Mouse (Mus musculus) left cerebral cortex, postnatal 14 days (tissue): ENCODE results near the gene Pros1. TPM values are rescaled to one million over a fixed set of nuclear protein-coding genes. Genes with fewer than 3 reads are reported as not detected.

Experiments
- DNase-seq, 2 experiments: peaks; one replicate each; pipeline ENCODE4 v3.0.0; 2021 to 2022; ENCODE audit warnings: low spot score in 2 of 2, mixed read lengths in 1 of 2
- intact Hi-C: fragments of 180-260 bp; cut with DNase I; formaldehyde crosslinking; loops from one replicate; pipeline ENCODE4 v1.15.1; 2025
- microRNA-seq, 2 experiments: library from miRNA; unstranded; fragments of <30 nt; microRNA quantifications; one replicate each; pipeline ENCODE4 v1.2.0; 2022
- total RNA-seq, 2 experiments: library from RNA; stranded (reverse); gene quantifications; 2 replicates each; pipeline ENCODE4 v1.2.3; 2021

Pros1 gene
- total RNA-seq, 2 experiments from 2014 or later = 9.6 to 10.3 TPM

GRCm38 (mm10) chr16:62971673-62972332 lies 117.7 kb downstream of the Pros1 start:
- intact Hi-C loops = no loop called here
- no peak for DNase-seq

GRCm38 (mm10) chr16:62974926-62975325 lies 120.8 kb downstream of the Pros1 start:
- intact Hi-C loops = no loop called here
- DNase-seq = peak in 1 of 2 experiments; percentile 29

Small RNA genes within 50 kb of the gene (microRNA-seq; reads per million reads assigned to microRNA genes)
- 0 reads per million in 2 experiments for gene Gm25986

Other genes with a start within 250 kb of the Pros1 start
- 10 to 100 TPM; 11.8 to 11.9 TPM for gene Nsun3, start 67.5 kb upstream of the Pros1 start, total RNA-seq
- gene Stx19, start 39.6 kb upstream of the Pros1 start, total RNA-seq = not detected
- 1 to 10 TPM; 6.6 to 9.8 TPM for gene Arl13b, start 7.3 kb upstream of the Pros1 start, total RNA-seq